Mouse (Mus musculus) CH12F3 (cell line): ENCODE measurements at regions not wholly inside any gene's neighbourhood (a gene's known extent, or its start where the extent isn't known, plus 50 kb on each side); places are given as distances from the start of the nearest gene placed in this dataset.

ENCODE experiments used
- in situ Hi-C: fragments of 300-500 bp; cut with MboI; formaldehyde crosslinking; loops from 2 replicates; pipeline ENCODE4 v1.14.3; 2020; ENCODE audit warnings: low sequenced_read_pairs

DNA sequence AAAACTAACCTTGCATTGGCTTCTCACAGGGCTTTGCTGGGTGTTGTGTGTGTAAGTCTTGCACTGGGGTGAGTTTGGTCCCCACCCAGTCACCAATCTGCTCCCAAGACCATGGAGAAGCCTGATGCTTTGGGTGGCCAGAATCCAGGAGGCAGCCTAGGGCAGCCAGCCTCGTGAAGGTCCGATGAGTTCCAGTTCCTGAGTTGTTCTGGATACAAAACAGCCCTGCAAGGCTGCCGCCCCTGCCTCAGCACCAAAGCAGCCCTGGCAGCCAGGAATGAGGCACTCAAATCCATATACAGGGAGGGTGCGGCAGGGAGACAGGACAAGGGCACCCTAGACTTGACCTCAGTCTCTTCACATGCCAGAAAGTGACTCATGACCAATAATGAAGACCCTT lies 97.7 kb downstream of the Cryba4 start:
- in situ Hi-C loops, result loop anchor here (25.0 kb wide), 1 partner anchor 742 kb away; the partner anchor contains the start of gene Mn1

DNA sequence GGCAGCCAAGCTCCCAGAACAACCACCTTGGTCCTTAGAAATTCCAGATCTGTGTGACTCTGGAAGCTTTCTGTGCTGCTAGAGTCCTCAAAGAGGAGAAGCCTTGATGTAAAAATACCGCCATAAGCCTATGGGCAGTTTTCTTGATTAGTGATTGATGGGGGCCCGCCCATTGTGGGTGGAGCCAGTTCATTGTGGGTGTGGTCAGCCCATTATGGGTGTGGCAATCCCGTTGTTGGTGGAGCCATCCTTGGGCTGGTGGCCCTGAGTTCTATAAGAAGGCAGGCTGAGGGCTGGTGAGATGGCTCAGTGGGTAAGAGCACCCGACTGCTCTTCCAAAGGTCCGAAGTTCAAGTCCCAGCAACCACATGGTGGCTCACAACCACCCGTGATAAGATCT lies 97.3 kb downstream of the Cryba4 start:
- in situ Hi-C loops, result loop anchor here (25.0 kb wide), 1 partner anchor 743 kb away; the partner anchor contains the start of gene Mn1

- in situ Hi-C loops, result loop anchor here (25.0 kb wide), 1 partner anchor 744 kb away; the partner anchor contains the start of gene Mn1
Observed at GRCm38 (mm10) chr5:112156005-112156404, 96.3 kb downstream of the Cryba4 start.

DNA sequence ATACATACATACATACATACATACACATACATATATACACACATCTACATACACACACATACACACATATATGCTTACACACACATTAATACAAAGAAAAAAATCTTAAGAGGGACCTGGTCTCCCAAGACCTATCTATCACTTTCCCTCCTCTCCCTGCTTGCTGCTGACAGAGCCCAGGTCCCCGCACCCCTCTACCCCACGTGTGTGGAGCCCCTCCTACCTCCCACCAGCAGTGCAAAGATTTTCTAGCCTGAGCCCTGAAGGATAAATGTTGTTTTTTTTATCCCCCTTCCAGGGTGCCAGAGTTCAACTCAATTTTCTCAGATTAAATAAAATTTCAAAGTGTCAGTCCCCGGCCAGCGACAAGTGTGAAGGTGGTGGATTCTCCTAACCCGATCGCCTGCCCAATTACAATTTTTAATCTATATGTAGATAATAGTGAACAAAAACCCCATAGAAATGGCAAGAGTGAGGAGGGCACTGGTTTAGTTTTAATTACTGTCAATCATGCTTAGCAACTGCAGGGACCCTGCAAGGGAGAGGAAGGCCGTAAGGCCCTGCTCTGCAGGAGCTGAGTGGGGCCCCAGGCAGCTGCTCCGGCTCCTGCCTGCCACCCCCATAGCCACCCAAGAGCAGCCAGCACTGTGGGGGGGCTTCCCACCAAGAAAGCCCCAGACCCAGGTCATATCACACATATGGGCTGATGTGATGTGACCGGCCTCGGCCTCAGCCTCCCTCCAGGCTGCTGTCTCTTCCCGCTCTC lies 85.7 kb downstream of the Cryba4 start:
- in situ Hi-C loops, result loop anchor here (25.0 kb wide), 1 partner anchor 754 kb away; the partner anchor contains the start of gene Mn1

DNA sequence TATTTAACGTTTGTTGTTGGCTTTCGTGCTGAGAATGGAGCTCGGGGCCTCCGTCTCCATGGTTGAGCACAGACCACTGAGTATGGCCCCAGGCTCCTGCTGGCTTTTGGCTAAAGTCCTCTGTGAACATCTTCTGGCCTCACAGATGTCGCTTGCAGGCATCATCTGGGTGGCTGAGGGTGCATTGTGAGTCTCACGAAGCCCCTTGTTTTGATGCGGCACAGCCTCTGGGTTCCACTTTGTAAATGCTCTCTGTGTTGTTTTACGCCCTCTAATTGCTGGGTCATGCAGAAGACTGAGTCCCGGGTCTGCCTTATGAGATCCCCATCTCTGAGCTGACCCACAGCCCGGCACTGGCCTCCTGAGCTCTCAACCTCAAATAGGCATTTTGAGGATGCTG lies 84.5 kb downstream of the Cryba4 start:
- in situ Hi-C loops, result loop anchor here (25.0 kb wide), 1 partner anchor 755 kb away; the partner anchor contains the start of gene Mn1

DNA sequence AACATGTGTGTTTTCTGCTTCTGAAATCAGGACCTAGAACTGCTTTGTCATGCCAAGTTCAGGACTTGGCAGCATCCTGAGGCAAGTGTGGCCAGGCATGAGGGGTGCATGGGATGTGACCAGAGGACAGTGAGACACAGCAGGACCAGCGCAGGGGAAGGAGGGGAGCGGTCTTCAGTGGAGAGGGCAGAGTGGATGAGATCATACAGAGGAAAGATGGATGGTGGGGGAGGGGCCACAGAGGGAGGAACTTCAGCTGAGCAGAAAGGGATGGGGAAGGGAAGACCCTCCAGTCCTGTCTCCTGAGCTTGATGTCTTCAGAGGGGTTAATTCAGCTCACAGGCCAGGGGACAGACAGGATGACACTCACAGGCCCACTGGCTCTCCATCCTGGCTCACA lies 81.0 kb downstream of the Cryba4 start:
- in situ Hi-C loops, result loop anchor here (25.0 kb wide), 1 partner anchor 759 kb away; the partner anchor contains the start of gene Mn1

DNA sequence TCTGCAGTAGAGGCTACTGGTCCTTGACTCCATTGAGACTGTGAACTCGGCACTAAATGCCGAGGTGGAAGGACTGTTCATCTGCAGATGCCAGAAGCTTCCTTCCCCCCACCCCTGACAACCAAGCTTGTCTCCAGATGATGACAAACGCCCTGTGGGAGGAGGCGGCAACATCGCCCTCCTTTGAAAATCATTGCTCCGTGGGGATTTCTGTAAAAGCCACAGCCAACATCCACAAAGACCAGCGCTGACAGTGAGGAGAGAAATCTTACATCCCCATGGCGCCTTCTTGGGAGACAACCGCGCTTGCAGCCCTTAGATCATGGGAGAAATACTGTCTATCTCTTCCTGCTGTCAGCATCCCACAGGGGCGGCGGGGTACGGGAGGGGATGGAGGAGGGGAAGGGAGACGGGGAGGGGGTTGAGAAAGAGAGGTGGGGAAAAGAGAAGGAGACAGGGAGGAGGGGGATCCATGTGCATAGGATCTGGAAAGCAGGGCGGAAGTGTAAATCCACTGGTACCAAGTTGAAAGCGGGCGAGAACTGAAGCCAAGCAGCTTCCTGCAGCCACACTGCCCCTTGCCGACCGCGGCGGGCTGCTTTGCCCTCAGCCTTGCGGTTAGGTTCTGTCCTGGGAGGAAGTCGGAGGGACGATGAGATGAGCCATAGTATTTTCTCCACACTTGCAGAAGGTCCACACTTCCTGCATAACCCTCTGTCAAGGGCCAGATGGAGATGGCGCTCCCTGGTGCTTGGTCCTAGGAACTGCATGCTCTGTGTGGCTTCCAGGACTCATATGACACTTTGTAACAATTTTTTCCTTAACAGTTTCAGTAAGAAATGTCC lies 72.9 kb downstream of the Cryba4 start:
- in situ Hi-C loops, result no loop called here

DNA sequence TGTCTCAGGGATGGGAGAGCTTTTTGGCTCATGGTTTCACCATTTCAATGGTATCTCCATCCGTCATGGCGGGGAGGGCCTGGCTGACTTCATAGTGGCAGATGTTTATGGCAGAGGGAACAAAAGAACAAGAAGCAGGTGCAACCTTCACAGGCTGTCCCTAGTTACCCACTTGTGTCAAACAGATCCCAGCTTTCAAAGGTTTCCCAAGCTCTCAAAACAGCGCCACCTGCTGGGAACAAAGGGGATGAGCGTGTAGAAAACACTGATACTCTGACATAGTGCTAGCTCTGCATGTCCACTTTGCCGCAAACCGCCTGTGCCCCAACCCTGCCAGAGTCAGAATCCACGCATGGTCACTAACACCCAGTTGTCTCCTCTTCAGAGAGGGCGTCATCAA lies 69.5 kb downstream of the Cryba4 start:
- in situ Hi-C loops, result no loop called here

- in situ Hi-C loops, result no loop called here
Observed at GRCm38 (mm10) chr5:112195667-112196066, 56.7 kb downstream of the Cryba4 start.
